Mouse (Mus musculus) embryonic facial prominence, embryonic 12.5 days (tissue): Measurements from ENCODE around the gene Arfgap1. TPM values are rescaled to one million over a fixed set of nuclear protein-coding genes. Genes with fewer than 3 reads are reported as not detected.
A peak's percentile ranks its signal among the peaks of the same experiment; 100 is the strongest.

Experiments
- ATAC-seq: fragments of 200-750 bp; cut with Nextera tagmentation; 2 replicates; pipeline ENCODE4 v1.8.0; 2017; ENCODE audit not compliant: insufficient number of reproducible peaks, insufficient read depth, low FRiP score, low TSS enrichment
- H3K27ac ChIP-seq: fragments of 300-500 bp; sonication (generic); 2 replicates; pipeline ENCODE4 v1.5.1; 2016; ENCODE audit warnings: mild to moderate bottlenecking
- H3K27me3 ChIP-seq: fragments of 300-500 bp; sonication (generic); 2 replicates; pipeline ENCODE4 v1.6.1; 2016; ENCODE audit warnings: mild to moderate bottlenecking, moderate library complexity
- H3K36me3 ChIP-seq: fragments of 300-500 bp; sonication (generic); 2 replicates; pipeline ENCODE4 v1.6.1; 2016; ENCODE audit warnings: mild to moderate bottlenecking
- H3K4me1 ChIP-seq: fragments of 300-500 bp; sonication (generic); 2 replicates; pipeline ENCODE4 v1.6.1; 2016
- H3K4me2 ChIP-seq: fragments of 300-500 bp; sonication (generic); replicated peaks from 2 replicates; pipeline ENCODE4 v1.6.1; 2016; ENCODE audit warnings: mild to moderate bottlenecking, moderate library complexity
- H3K4me3 ChIP-seq: fragments of 300-500 bp; sonication (generic); 2 replicates; pipeline ENCODE4 v1.5.1; 2016; ENCODE audit warnings: mild to moderate bottlenecking
- H3K9ac ChIP-seq: fragments of 300-500 bp; sonication (generic); 2 replicates; pipeline ENCODE4 v1.6.1; 2016; ENCODE audit warnings: mild to moderate bottlenecking, moderate library complexity
- H3K9me3 ChIP-seq: fragments of 300-500 bp; sonication (generic); 2 replicates; pipeline ENCODE4 v1.6.1; 2016; ENCODE audit warnings: mild to moderate bottlenecking, moderate library complexity
- WGBS: fragments of 180-500 bp; shearing (Covaris S2); methylation state at CpG from one replicate; pipeline ENCODE4 v1.1.7; 2016; 5-methylcytosine and 5-hydroxymethylcytosine counted together
- polyA plus RNA-seq: library from polyadenylated mRNA; unstranded; fragments of >200 nt; fragmentation: Nextera tagmentation; extraction: Ambion mirVana; gene quantifications from 2 replicates; pipeline ENCODE4 v1.2.1, GENCODE M21; 2016

The Arfgap1 gene
- polyA plus RNA-seq, 1 experiment from 2014 or later, result 113 TPM

- WGBS, result 27% methylated on average over 2 of the region's 2 CpGs
- Histone ChIP-seq H3K27ac (peak overlapping the region; percentile 87; the same call in 1 of the 2 replicates), H3K36me3 (no peaks in the 10 kb centered on the region), H3K9me3 (no peaks in the 10 kb centered on the region), H3K9ac (peak overlapping the region; percentile 69; the same call in 1 of the 2 replicates), H3K4me1 (peaks cover 18% of the 10 kb centered on the region), H3K4me2 (peak overlapping the region; percentile 94), H3K27me3 (peaks cover 20% of the 10 kb centered on the region), H3K4me3 (peak overlapping the region; percentile 58)
- ATAC-seq, result no peak
Measured at GRCm38 (mm10) chr2:180953638-180954037, 13.4 kb upstream of the Arfgap1 start.

- peaks cover 20% of the 10 kb centered on the region for H3K27me3 ChIP-seq
- H3K27ac ChIP-seq, result peak within 1 kb of the TSS; percentile 87
- peaks cover 18% of the 10 kb centered on the region for H3K4me1 ChIP-seq
Measured at GRCm38 (mm10) chr2:180954061-180955047, 12.7 kb upstream of the Arfgap1 start, which contains the start of gene Nkain4. Gene Nkain4, minus strand, starts transcription at chr2:180954699.

GRCm38 (mm10) chr2:180959605-180960004, 7.4 kb upstream of the Arfgap1 start:
- no peak for ATAC-seq
- 0 out of 2 replicates have a peak, but pooled peaks cover 3% of the 10 kb centered on the region for H3K4me1 ChIP-seq
- H3K9ac ChIP-seq, result no peak overlapping the region
- H3K36me3 ChIP-seq, result no peaks in the 10 kb centered on the region
- no peaks in the 10 kb centered on the region for H3K9me3 ChIP-seq
- no peak overlapping the region for H3K4me3 ChIP-seq
- no peak overlapping the region for H3K4me2 ChIP-seq
- no peak overlapping the region for H3K27ac ChIP-seq
- WGBS, result 73% methylated on average over 7 of the region's 7 CpGs
- peaks cover 5% of the 10 kb centered on the region for H3K27me3 ChIP-seq

More at GRCm38 (mm10) chr2:180954061-180955047, 12.7 kb upstream of the Arfgap1 start, which contains the start of gene Nkain4:
- Histone ChIP-seq H3K36me3 (no peaks in the 10 kb centered on the region), H3K9me3 (no peaks in the 10 kb centered on the region), H3K4me3 (peak within 1 kb of the TSS; percentile 58), H3K4me2 (peak within 1 kb of the TSS; percentile 94), H3K9ac (peak within 1 kb of the TSS; percentile 69)
- ATAC-seq, result peak; percentile 91
- under 1% methylated on average over 51 of the region's 52 CpGs for WGBS

GRCm38 (mm10) chr2:180960187-180960586, 6.8 kb upstream of the Arfgap1 start:
- Histone ChIP-seq H3K36me3 (no peaks in the 10 kb centered on the region), H3K4me1 (no peaks in the 10 kb centered on the region), H3K4me3 (no peak overlapping the region), H3K27me3 (peaks cover 5% of the 10 kb centered on the region), H3K9me3 (no peaks in the 10 kb centered on the region), H3K4me2 (no peak overlapping the region), H3K27ac (no peak overlapping the region), H3K9ac (no peak overlapping the region)
- no peak for ATAC-seq
- 78% methylated on average over 3 of the region's 3 CpGs for WGBS

GRCm38 (mm10) chr2:180962616-180963308, 4.3 kb upstream of the Arfgap1 start:
- Histone ChIP-seq H3K36me3 (no peaks in the 10 kb centered on the region), H3K9me3 (no peaks in the 10 kb centered on the region), H3K27ac (no peak overlapping the region), H3K4me2 (no peak overlapping the region), H3K9ac (no peak overlapping the region), H3K4me3 (no peak overlapping the region), H3K4me1 (no peaks in the 10 kb centered on the region; the same call in 1 of the 2 replicates), H3K27me3 (no peaks in the 10 kb centered on the region)
- 64% methylated on average over 2 of the region's 2 CpGs for WGBS
- ATAC-seq, result no peak

GRCm38 (mm10) chr2:180963956-180964355, 3.1 kb upstream of the Arfgap1 start:
- no peaks in the 10 kb centered on the region for H3K27me3 ChIP-seq
- no peaks in the 10 kb centered on the region for H3K9me3 ChIP-seq
- ATAC-seq, result no peak
- WGBS, result 3% methylated on average over 5 of the region's 5 CpGs
- peaks cover 10% of the 10 kb centered on the region; the same call in 1 of the 2 replicates for H3K4me1 ChIP-seq
- H3K4me2 ChIP-seq, result no peak overlapping the region
- H3K36me3 ChIP-seq, result 0 out of 2 replicates have a peak, but pooled peaks cover 3% of the 10 kb centered on the region
- H3K4me3 ChIP-seq, result no peak overlapping the region
- no peak overlapping the region for H3K27ac ChIP-seq
- no peak overlapping the region for H3K9ac ChIP-seq

- Histone ChIP-seq H3K4me1 (peaks cover 12% of the 10 kb centered on the region; the same call in 1 of the 2 replicates), H3K4me2 (peak overlapping the region; percentile 83), H3K36me3 (peaks cover 17% of the 10 kb centered on the region), H3K27ac (peak overlapping the region; percentile 77; the same call in 1 of the 2 replicates), H3K9me3 (no peaks in the 10 kb centered on the region), H3K9ac (peak overlapping the region; percentile 87), H3K4me3 (peak overlapping the region; percentile 76), H3K27me3 (no peaks in the 10 kb centered on the region)
- WGBS, result 14% methylated on average over 14 of the region's 14 CpGs
- ATAC-seq, result no peak; the same call in 1 of the 2 replicates
Measured at GRCm38 (mm10) chr2:180966092-180966882, 738 bp upstream of the Arfgap1 start.

- H3K27me3 ChIP-seq, result no peaks in the 10 kb centered on the region
- no peaks in the 10 kb centered on the region for H3K4me1 ChIP-seq
- H3K9ac ChIP-seq, result no peak overlapping the region
- ATAC-seq, result no peak
- H3K4me2 ChIP-seq, result no peak overlapping the region
- no peak overlapping the region for H3K27ac ChIP-seq
- H3K9me3 ChIP-seq, result no peaks in the 10 kb centered on the region
- no peak overlapping the region for H3K4me3 ChIP-seq
- H3K36me3 ChIP-seq, result peaks cover 78% of the 10 kb centered on the region
- 82% methylated on average over 6 of the region's 6 CpGs for WGBS
Measured at GRCm38 (mm10) chr2:180981133-180981532, 14.1 kb downstream of the Arfgap1 start.

GRCm38 (mm10) chr2:180985635-180986034, 18.6 kb downstream of the Arfgap1 start:
- H3K4me2 ChIP-seq, result no peak overlapping the region
- no peaks in the 10 kb centered on the region for H3K9me3 ChIP-seq
- H3K27ac ChIP-seq, result no peak overlapping the region
- peaks cover 34% of the 10 kb centered on the region for H3K36me3 ChIP-seq
- no peak overlapping the region for H3K4me3 ChIP-seq
- H3K9ac ChIP-seq, result no peak overlapping the region
- peaks cover 10% of the 10 kb centered on the region; the same call in 1 of the 2 replicates for H3K4me1 ChIP-seq
- ATAC-seq, result no peak
- H3K27me3 ChIP-seq, result no peaks in the 10 kb centered on the region
- WGBS, result 86% methylated on average over 2 of the region's 2 CpGs

GRCm38 (mm10) chr2:180986449-180986848, 19.4 kb downstream of the Arfgap1 start, which contains the start of gene Col20a1:
Gene Col20a1, plus strand, starts transcription at chr2:180986535.
- Histone ChIP-seq H3K4me1 (peaks cover 10% of the 10 kb centered on the region; the same call in 1 of the 2 replicates), H3K9ac (no peak within 1 kb of the TSS), H3K4me2 (no peak within 1 kb of the TSS), H3K27me3 (no peaks in the 10 kb centered on the region), H3K36me3 (peaks cover 26% of the 10 kb centered on the region), H3K27ac (0 out of 2 replicates have a peak within 1 kb of the TSS, but pooled peaks have one; percentile 1), H3K4me3 (no peak within 1 kb of the TSS), H3K9me3 (no peaks in the 10 kb centered on the region)
- 46% methylated on average over 2 of the region's 2 CpGs for WGBS
- ATAC-seq, result no peak
